Mouse (Mus musculus) myocyte (in vitro differentiated cells): ENCODE measurements around the gene Abca8a.

Experiments used
- E2F4 ChIP-seq: IDR thresholded peaks from one replicate; pipeline ENCODE4 v1.6.1; 2011; ENCODE audit warnings: mild to moderate bottlenecking, control low read depth, moderate library complexity; ENCODE audit not compliant: insufficient read depth
- MYOG ChIP-seq, 3 experiments: IDR thresholded peaks; one replicate each; pipeline ENCODE4 v1.6.1; 2011; ENCODE audit warnings: control low read depth in 2 of 3, low read depth in 2 of 3, mild to moderate bottlenecking in 2 of 3; ENCODE audit not compliant: insufficient read length in 2 of 3, control insufficient read depth in 1 of 3, insufficient read depth in 1 of 3
- POLR2A ChIP-seq: IDR thresholded peaks from one replicate; pipeline ENCODE4 v1.6.1; 2011; ENCODE audit warnings: low read depth, mild to moderate bottlenecking, control low read depth, moderate library complexity; ENCODE audit not compliant: insufficient read length
- TCF12 ChIP-seq: IDR thresholded peaks from one replicate; pipeline ENCODE4 v1.6.1; 2011; ENCODE audit warnings: mild to moderate bottlenecking, control low read depth; ENCODE audit not compliant: poor library complexity, insufficient read depth, severe bottlenecking

GRCm38 (mm10) chr11:110098901-110099300, 3.1 kb upstream of the Abca8a start:
- TF ChIP-seq POLR2A, result no peak
- no peak for TF ChIP-seq MYOG (IDR thresholded peaks at IDR 0.05; ENCODE audit: control insufficient read depth in 1 of 3, insufficient read depth in 1 of 3, insufficient read length in 2 of 3, low read depth in 2 of 3)
- no peak for TF ChIP-seq TCF12
- no peak for TF ChIP-seq E2F4
